Mouse (Mus musculus): ENCODE measurements around the gene Arxes2. TPM values are rescaled to one million over a fixed set of nuclear protein-coding genes. Genes with fewer than 3 reads are reported as not detected.
"Not testable (repeated sequence)": the region's sequence is repeated elsewhere in the genome, so short reads cannot be mapped to it uniquely, and the experiment has no call there.

Arxes2 gene
- polyA plus RNA-seq, 1 experiment: 105 TPM

- Histone ChIP-seq H3K4me1 (ENCODE audit: control insufficient read depth, insufficient read depth, insufficient read length, low read length) (no peaks in the 10 kb centered on the region), H3K27ac (replicated peaks; ENCODE audit: low read depth, low read length) (no peak overlapping the region), H3K4me3 (ENCODE audit: insufficient read depth, low read depth, low read length) (no peak overlapping the region)
Observed at GRCm38 (mm10) chrX:135990661-135991060, 3.0 kb upstream of the Arxes2 start.

- H3K4me3 ChIP-seq (ENCODE audit: insufficient read depth, low read depth, low read length); H3K27ac ChIP-seq (replicated peaks; ENCODE audit: low read depth, low read length); H3K4me1 ChIP-seq (ENCODE audit: control insufficient read depth, insufficient read depth, insufficient read length, low read length): not testable (repeated sequence)
Observed at GRCm38 (mm10) chrX:135993192-135993594, 431 bp upstream of the Arxes2 start.

GRCm38 (mm10) chrX:136007199-136007843 is 13.7 kb downstream of the Arxes2 start:
- H3K27ac ChIP-seq (replicated peaks; ENCODE audit: low read depth, low read length): no peak overlapping the region
- H3K4me3 ChIP-seq (ENCODE audit: insufficient read depth, low read depth, low read length): no peak overlapping the region

GRCm38 (mm10) chrX:136014392-136014791 is 20.8 kb downstream of the Arxes2 start:
- Histone ChIP-seq H3K4me1 (ENCODE audit: control insufficient read depth, insufficient read depth, insufficient read length, low read length) (no peaks in the 10 kb centered on the region; the same call in 1 of the 2 replicates), H3K4me3 (ENCODE audit: insufficient read depth, low read depth, low read length) (no peak overlapping the region), H3K27ac (replicated peaks; ENCODE audit: low read depth, low read length) (no peak overlapping the region)

More at GRCm38 (mm10) chrX:136007199-136007843, 13.7 kb downstream of the Arxes2 start:
- H3K4me1 ChIP-seq (ENCODE audit: control insufficient read depth, insufficient read depth, insufficient read length, low read length): no peaks in the 10 kb centered on the region; the same call in 1 of the 2 replicates

- Histone ChIP-seq H3K4me3 (ENCODE audit: insufficient read depth, low read depth, low read length) (no peak overlapping the region), H3K27ac (replicated peaks; ENCODE audit: low read depth, low read length) (no peak overlapping the region), H3K4me1 (ENCODE audit: control insufficient read depth, insufficient read depth, insufficient read length, low read length) (no peaks in the 10 kb centered on the region)
Observed at GRCm38 (mm10) chrX:136030331-136030730, 36.7 kb downstream of the Arxes2 start.

GRCm38 (mm10) chrX:136032799-136033763 is 39.5 kb downstream of the Arxes2 start, which contains the start of gene Arxes1:
Gene Arxes1, plus strand, starts transcription at chrX:136033367.
- peak within 1 kb of the TSS; percentile 42 for H3K4me3 ChIP-seq (ENCODE audit: insufficient read depth, low read depth, low read length)
- not testable (repeated sequence) for H3K4me1 ChIP-seq (ENCODE audit: control insufficient read depth, insufficient read depth, insufficient read length, low read length); H3K27ac ChIP-seq (replicated peaks; ENCODE audit: low read depth, low read length)

GRCm38 (mm10) chrX:136043726-136044125 is 50.1 kb downstream of the Arxes2 start:
- no peak overlapping the region for H3K4me3 ChIP-seq (ENCODE audit: insufficient read depth, low read depth, low read length)
- H3K4me1 ChIP-seq (ENCODE audit: control insufficient read depth, insufficient read depth, insufficient read length, low read length): no peaks in the 10 kb centered on the region
- H3K27ac ChIP-seq (replicated peaks; ENCODE audit: low read depth, low read length): peak overlapping the region; percentile 89; the same call in 1 of the 2 replicates

Other genes starting within 250 kb of the Arxes2 start
- 5.0 and 5.7 TPM in 2 replicates for gene Bhlhb9, start 196.2 kb upstream of the Arxes2 start, polyA plus RNA-seq (2012; ENCODE audit: insufficient read depth, insufficient read length, missing spikeins)
- not detected in 2 replicates for gene Gprasp2, start 154.8 kb upstream of the Arxes2 start, polyA plus RNA-seq (2012; ENCODE audit: insufficient read depth, insufficient read length, missing spikeins)
- 24.0 and 26.8 TPM in 2 replicates for gene Arxes1, start 39.5 kb downstream of the Arxes2 start, polyA plus RNA-seq (2012; ENCODE audit: insufficient read depth, insufficient read length, missing spikeins)
- not detected in 2 replicates for gene Bex2, start 74.4 kb downstream of the Arxes2 start, polyA plus RNA-seq (2012; ENCODE audit: insufficient read depth, insufficient read length, missing spikeins)
- not detected in 2 replicates for gene Nxf3, start 91.4 kb downstream of the Arxes2 start, polyA plus RNA-seq (2012; ENCODE audit: insufficient read depth, insufficient read length, missing spikeins)
- not detected in 2 replicates for gene Bex4, start 145.2 kb downstream of the Arxes2 start, polyA plus RNA-seq (2012; ENCODE audit: insufficient read depth, insufficient read length, missing spikeins)
- gene Tceal8, start 178.5 kb downstream of the Arxes2 start, polyA plus RNA-seq (2012; ENCODE audit: insufficient read depth, insufficient read length, missing spikeins): 36.9 and 44.8 TPM in 2 replicates
- 1.3 TPM in 1 of 2 replicates, not detected in the other for gene Tceal5, start 210.1 kb downstream of the Arxes2 start, polyA plus RNA-seq (2012; ENCODE audit: insufficient read depth, insufficient read length, missing spikeins)
- 1.2 and 1.6 TPM in 2 replicates for gene Tceal7, start 221.0 kb downstream of the Arxes2 start, polyA plus RNA-seq (2012; ENCODE audit: insufficient read depth, insufficient read length, missing spikeins)
- not detected in 2 replicates for gene Bex1, start 221.7 kb downstream of the Arxes2 start, polyA plus RNA-seq (2012; ENCODE audit: insufficient read depth, insufficient read length, missing spikeins)

Data from brown adipose tissue, adult 24 weeks (tissue).